Mouse (Mus musculus): ENCODE data around the gene Stk11.
"Not testable (repeated sequence)": the region's sequence is repeated elsewhere in the genome, so short reads cannot be mapped to it uniquely, and the experiment has no call there.

Stk11 gene

GRCm38 (mm10) chr10:80157141-80157929 is 41.7 kb downstream of the Stk11 start:
- no peak for DNase-seq (ENCODE audit: low spot score)

GRCm38 (mm10) chr10:80158307-80158986 is 42.8 kb downstream of the Stk11 start:
- peak; percentile 63 for DNase-seq (ENCODE audit: low spot score)

- DNase-seq (ENCODE audit: low spot score), result peak; percentile 60
Observed at GRCm38 (mm10) chr10:80159021-80159560, 43.5 kb downstream of the Stk11 start.

- DNase-seq (ENCODE audit: low spot score), result peak; percentile 99
Observed at GRCm38 (mm10) chr10:80159561-80160454, 44.2 kb downstream of the Stk11 start.

- peak; percentile 88 for DNase-seq (ENCODE audit: low spot score)
Observed at GRCm38 (mm10) chr10:80160455-80161371, 45.1 kb downstream of the Stk11 start.

- DNase-seq (ENCODE audit: low spot score), result peak; percentile 24
Observed at GRCm38 (mm10) chr10:80161522-80162242, 46.1 kb downstream of the Stk11 start.

GRCm38 (mm10) chr10:80162243-80162608 is 46.6 kb downstream of the Stk11 start:
- no peak for DNase-seq (ENCODE audit: low spot score)

- DNase-seq (ENCODE audit: low spot score), result no peak
Observed at GRCm38 (mm10) chr10:80162716-80163299, 47.2 kb downstream of the Stk11 start.

GRCm38 (mm10) chr10:80163721-80164120 is 48.1 kb downstream of the Stk11 start:
- peak; percentile 81 for DNase-seq (ENCODE audit: low spot score)

GRCm38 (mm10) chr10:80164161-80164997 is 48.8 kb downstream of the Stk11 start:
- DNase-seq (ENCODE audit: low spot score), result no peak

- DNase-seq (ENCODE audit: low spot score), result peak; percentile 98
Observed at GRCm38 (mm10) chr10:80164998-80165344, 49.4 kb downstream of the Stk11 start.

GRCm38 (mm10) chr10:80165392-80166128 is 50.0 kb downstream of the Stk11 start, which contains the start of gene Cirbp:
TSS of gene Cirbp (plus strand) at chr10:80165985.
- no peak for DNase-seq (ENCODE audit: low spot score)

- not testable (repeated sequence) for DNase-seq (ENCODE audit: low spot score)
Observed at GRCm38 (mm10) chr10:80166136-80166535, 50.5 kb downstream of the Stk11 start.

GRCm38 (mm10) chr10:80167460-80168037 is 51.9 kb downstream of the Stk11 start:
- peak; percentile 99 for DNase-seq (ENCODE audit: low spot score)

- DNase-seq (ENCODE audit: low spot score), result peak; percentile 95
Observed at GRCm38 (mm10) chr10:80168038-80168661, 52.5 kb downstream of the Stk11 start.

GRCm38 (mm10) chr10:80169070-80169469 is 53.5 kb downstream of the Stk11 start:
- DNase-seq (ENCODE audit: low spot score), result no peak

GRCm38 (mm10) chr10:80169651-80170050 is 54.0 kb downstream of the Stk11 start:
- DNase-seq (ENCODE audit: low spot score), result no peak

All from urinary bladder, postnatal 14 days (tissue).